Mouse (Mus musculus) gastrocnemius, adult 2 months (tissue): ENCODE measurements around the gene Olfr1371. TPM values are rescaled to one million over a fixed set of nuclear protein-coding genes. Genes with fewer than 3 reads are reported as not detected.
"Not testable (repeated sequence)": the region's sequence is repeated elsewhere in the genome, so short reads cannot be mapped to it uniquely, and the experiment has no call there.

Source experiments
- DNase-seq: peaks from one replicate; pipeline ENCODE4 v3.0.0; 2022
- H3K27ac ChIP-seq: fragments of 200-600 bp; 2 replicates; pipeline ENCODE4 v1.8.1; 2022; ENCODE audit warnings: mild to moderate bottlenecking
- H3K4me3 ChIP-seq: fragments of 200-600 bp; 2 replicates; pipeline ENCODE4 v1.8.1; 2022; ENCODE audit warnings: mild to moderate bottlenecking, moderate library complexity
- CTCF ChIP-seq: fragments of 200-600 bp; IDR thresholded peaks from 2 replicates; pipeline ENCODE4 v1.8.1; 2022; ENCODE audit warnings: antibody characterized with exemption, mild to moderate bottlenecking, moderate library complexity
- intact Hi-C: fragments of 180-260 bp; cut with DNase I; formaldehyde crosslinking; loops from one replicate; pipeline ENCODE4 v1.15.1; 2025
- total RNA-seq, 2 experiments: library from RNA; stranded (reverse); gene quantifications; 2 replicates each; pipeline ENCODE4 v1.2.3; 2021

The Olfr1371 gene
- total RNA-seq, 2 experiments from 2014 or later, result not detected

GRCm38 (mm10) chr11:52233906-52234305, 20.1 kb upstream of the Olfr1371 start:
- H3K27ac ChIP-seq, result peak overlapping the region; percentile 99
- intact Hi-C loops, result no loop called here
- TF ChIP-seq CTCF, result no peak
- H3K4me3 ChIP-seq, result peak overlapping the region; percentile 99
- DNase-seq, result no peak

DNA sequence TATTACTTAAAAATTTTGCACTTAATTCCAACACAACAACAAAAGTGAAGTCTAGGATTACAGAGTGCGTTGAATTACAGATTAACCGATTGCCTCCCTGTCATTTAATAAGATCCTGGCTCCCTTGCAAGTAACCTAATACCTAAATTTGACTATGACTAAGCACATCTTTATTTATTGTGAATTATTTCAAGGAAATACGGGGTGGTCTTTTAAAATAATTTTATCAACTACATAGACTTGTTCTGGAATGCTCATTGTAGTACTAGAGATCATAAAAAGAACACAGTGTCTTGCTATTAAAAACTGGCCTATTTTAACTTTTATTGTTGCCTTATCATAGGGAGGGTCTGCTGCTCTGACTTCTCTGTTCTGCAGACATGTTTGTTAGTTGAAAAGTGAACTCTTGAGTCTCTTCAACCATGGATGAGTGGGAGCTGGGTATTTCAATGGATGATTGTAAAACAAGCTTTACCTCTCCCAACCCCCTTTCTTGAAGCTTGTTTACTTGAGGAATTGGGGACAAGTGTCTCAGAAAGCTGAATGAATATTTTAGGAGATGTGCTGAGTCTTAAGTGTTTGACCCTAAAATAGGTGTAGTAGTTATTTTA, 19.4 kb upstream of the Olfr1371 start:
- no peak for TF ChIP-seq CTCF
- DNase-seq, result no peak
- peak overlapping the region; percentile 99 for H3K4me3 ChIP-seq
- intact Hi-C loops, result no loop called here
- H3K27ac ChIP-seq, result peak overlapping the region; percentile 99

- intact Hi-C loops, result no loop called here
- TF ChIP-seq CTCF, result no peak
- peak within 1 kb of the TSS; percentile 99 for H3K27ac ChIP-seq
- peak within 1 kb of the TSS; percentile 99 for H3K4me3 ChIP-seq
- DNase-seq, result peak; percentile 95
Measured at GRCm38 (mm10) chr11:52231606-52232541, 18.1 kb upstream of the Olfr1371 start, which contains the start of gene Skp1a. TSS of gene Skp1a (plus strand) at chr11:52231995.

GRCm38 (mm10) chr11:52230694-52231093, 16.9 kb upstream of the Olfr1371 start:
- no peak for TF ChIP-seq CTCF
- no peak for DNase-seq
- H3K4me3 ChIP-seq, result peak overlapping the region; percentile 99
- peak overlapping the region; percentile 99 for H3K27ac ChIP-seq
- intact Hi-C loops, result no loop called here

GRCm38 (mm10) chr11:52228722-52229448, 15.1 kb upstream of the Olfr1371 start:
- DNase-seq, result no peak
- Histone ChIP-seq H3K27ac (peak overlapping the region; percentile 49), H3K4me3 (peak overlapping the region; percentile 21; the same call in 1 of the 2 replicates)
- TF ChIP-seq CTCF, result no peak
- intact Hi-C loops, result loop anchor here (10.0 kb wide), 1 partner anchor 116 kb away; no protein-coding TSS in a partner anchor

- intact Hi-C loops, result loop anchor here (10.0 kb wide), 1 partner anchor 117 kb away; no protein-coding TSS in a partner anchor
- Histone ChIP-seq H3K27ac (no peak overlapping the region), H3K4me3 (no peak overlapping the region)
- TF ChIP-seq CTCF, result no peak
- DNase-seq, result no peak
Measured at GRCm38 (mm10) chr11:52227466-52228226, 13.9 kb upstream of the Olfr1371 start.

GRCm38 (mm10) chr11:52227053-52227452, 13.3 kb upstream of the Olfr1371 start:
- Histone ChIP-seq H3K4me3 (no peak overlapping the region), H3K27ac (no peak overlapping the region)
- no peak for TF ChIP-seq CTCF
- intact Hi-C loops, result loop anchor here (10.0 kb wide), 1 partner anchor 118 kb away; no protein-coding TSS in a partner anchor
- DNase-seq, result no peak

GRCm38 (mm10) chr11:52225986-52226599, 12.3 kb upstream of the Olfr1371 start:
- DNase-seq, result no peak
- H3K27ac ChIP-seq, result no peak overlapping the region
- intact Hi-C loops, result loop anchor here (10.0 kb wide), 1 partner anchor 119 kb away; no protein-coding TSS in a partner anchor
- no peak overlapping the region for H3K4me3 ChIP-seq
- TF ChIP-seq CTCF, result no peak

- no peak overlapping the region for H3K27ac ChIP-seq
- H3K4me3 ChIP-seq, result no peak overlapping the region
- intact Hi-C loops, result loop anchor here (5.0 to 10.0 kb wide), 3 partner anchors 121 to 407 kb away; no protein-coding TSS in a partner anchor
- no peak for TF ChIP-seq CTCF
- DNase-seq, result no peak
Measured at GRCm38 (mm10) chr11:52223968-52224682, 10.3 kb upstream of the Olfr1371 start.

DNA sequence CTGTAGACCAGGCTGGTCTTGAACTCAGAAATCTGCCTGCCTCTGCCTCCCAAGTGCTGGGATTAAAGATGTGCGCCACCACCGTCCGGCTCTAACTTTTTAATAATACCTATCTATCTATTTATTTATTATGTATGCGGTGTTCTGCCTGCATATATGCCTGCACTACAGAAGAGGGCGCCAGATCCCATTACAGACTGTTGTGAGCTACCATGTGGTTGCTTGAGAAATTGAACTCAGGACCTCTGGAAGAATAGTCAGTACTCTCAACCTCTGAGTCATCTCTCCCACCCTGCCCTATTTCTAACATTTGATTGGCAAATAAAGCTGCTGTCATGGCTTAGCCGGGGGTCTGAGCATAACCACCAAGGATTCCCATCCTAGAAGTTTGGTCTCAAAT, 9.1 kb upstream of the Olfr1371 start:
- no peak for DNase-seq
- Histone ChIP-seq H3K4me3 (no peak overlapping the region), H3K27ac (no peak overlapping the region)
- peak; percentile 64 for TF ChIP-seq CTCF
- intact Hi-C loops, result loop anchor here (5.0 to 10.0 kb wide), 3 partner anchors 122 to 406 kb away; no protein-coding TSS in a partner anchor

DNA sequence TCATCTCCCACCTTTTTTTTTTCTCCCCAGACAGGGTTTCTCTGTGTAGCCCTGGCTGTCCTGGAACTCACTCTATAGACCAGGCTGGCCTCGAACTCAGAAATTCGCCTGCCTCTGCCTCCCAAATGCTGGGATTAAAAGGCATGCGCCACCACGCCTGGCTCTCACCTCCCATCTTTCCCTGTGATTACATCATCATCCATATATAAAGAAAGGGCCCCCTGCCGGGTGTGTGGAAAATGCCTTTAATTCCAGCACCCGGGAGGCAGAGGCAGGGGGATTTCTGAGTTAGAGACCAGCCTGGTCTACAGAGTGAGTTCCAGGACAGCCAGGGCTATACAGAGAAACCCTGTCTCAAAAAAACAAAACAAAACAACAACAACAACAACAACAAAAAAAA, 8.1 kb upstream of the Olfr1371 start:
- intact Hi-C loops, result loop anchor here (5.0 to 10.0 kb wide), 3 partner anchors 123 to 405 kb away; no protein-coding TSS in a partner anchor
- not testable (repeated sequence) for DNase-seq, H3K27ac ChIP-seq, H3K4me3 ChIP-seq
